Mouse (Mus musculus) heart, embryonic 13.5 days (tissue): ENCODE results near the gene Ldhal6b. TPM values are rescaled to one million over a fixed set of nuclear protein-coding genes. Genes with fewer than 3 reads are reported as not detected.

Source experiments
- ATAC-seq: fragments of 200-750 bp; cut with Nextera tagmentation; 2 replicates; pipeline ENCODE4 v1.8.0; 2017; ENCODE audit warnings: moderate TSS enrichment; ENCODE audit not compliant: insufficient number of reproducible peaks, low FRiP score, low TSS enrichment; ENCODE audit errors: extremely low read depth
- H3K27ac ChIP-seq: fragments of 300-500 bp; sonication (generic); replicated peaks from 2 replicates; pipeline ENCODE4 v1.5.1; 2015; ENCODE audit warnings: moderate library complexity, mild to moderate bottlenecking, inconsistent platforms
- H3K27me3 ChIP-seq: fragments of 300-500 bp; sonication (generic); replicated peaks from 2 replicates; pipeline ENCODE4 v1.6.1; 2015; ENCODE audit warnings: mild to moderate bottlenecking, inconsistent platforms
- H3K36me3 ChIP-seq: fragments of 300-500 bp; sonication (generic); 2 replicates; pipeline ENCODE4 v1.6.1; 2015; ENCODE audit warnings: mild to moderate bottlenecking, inconsistent platforms
- H3K4me1 ChIP-seq: fragments of 300-500 bp; sonication (generic); 2 replicates; pipeline ENCODE4 v1.6.1; 2015; ENCODE audit warnings: inconsistent platforms
- H3K4me2 ChIP-seq: fragments of 300-500 bp; sonication (generic); 2 replicates; pipeline ENCODE4 v1.6.1; 2015; ENCODE audit warnings: inconsistent platforms, mild to moderate bottlenecking, moderate library complexity
- H3K4me3 ChIP-seq: fragments of 300-500 bp; sonication (generic); 2 replicates; pipeline ENCODE4 v1.5.1; 2015; ENCODE audit warnings: moderate library complexity, mild to moderate bottlenecking, inconsistent platforms
- H3K9ac ChIP-seq: fragments of 300-500 bp; sonication (generic); 2 replicates; pipeline ENCODE4 v1.6.1; 2015; ENCODE audit warnings: inconsistent platforms, mild to moderate bottlenecking, moderate library complexity
- H3K9me3 ChIP-seq: fragments of 300-500 bp; sonication (generic); 2 replicates; pipeline ENCODE4 v1.6.1; 2016; ENCODE audit warnings: inconsistent platforms
- WGBS: fragments of 180-500 bp; shearing (Covaris S2); methylation state at CpG from one replicate; pipeline ENCODE4 v1.1.7; 2015; ENCODE audit warnings: mixed read lengths; 5-methylcytosine and 5-hydroxymethylcytosine counted together
- polyA plus RNA-seq: library from polyadenylated mRNA; unstranded; fragments of >200 nt; fragmentation: Nextera tagmentation; extraction: Ambion mirVana; gene quantifications from 2 replicates; pipeline ENCODE4 v1.2.1, GENCODE M21; 2015

The Ldhal6b gene
- polyA plus RNA-seq, 1 experiment from 2014 or later = not detected

DNA sequence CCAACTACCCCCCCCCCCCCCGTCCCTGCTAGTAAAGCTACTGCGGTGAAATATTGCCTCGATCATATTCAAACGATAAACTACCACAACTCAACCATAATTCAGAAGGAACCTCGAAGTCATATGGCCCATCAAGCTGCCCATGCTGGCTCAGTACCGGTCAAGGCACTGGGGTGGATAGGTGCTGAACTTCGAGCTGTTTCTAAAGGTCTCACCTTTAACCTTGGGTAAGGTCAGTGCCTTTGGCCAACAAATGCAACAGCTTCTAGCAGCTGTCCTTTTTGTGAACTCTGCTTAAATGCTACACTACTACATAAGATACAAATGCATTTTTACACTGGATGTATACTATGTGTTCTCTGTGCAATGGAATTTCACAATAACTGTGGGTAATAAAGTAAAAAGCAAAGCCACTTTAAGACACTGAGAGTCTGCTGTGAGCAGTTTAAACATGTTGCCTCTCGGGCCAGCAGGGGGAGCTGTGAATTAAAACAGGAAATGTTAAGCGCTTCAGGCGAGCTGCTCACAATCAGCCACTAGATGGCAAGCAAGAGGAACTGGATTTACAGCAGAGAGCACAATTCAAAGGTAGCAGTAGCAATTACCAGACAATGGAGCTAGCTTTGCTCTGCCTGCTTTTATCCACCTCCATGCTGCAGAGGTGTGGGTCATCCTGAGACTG is 10.7 kb upstream of the Ldhal6b start:
- Histone ChIP-seq H3K36me3 (peaks cover 50% of the 10 kb centered on the region), H3K4me2 (no peak overlapping the region), H3K4me1 (peaks cover 20% of the 10 kb centered on the region), H3K27ac (no peak overlapping the region), H3K27me3 (no peaks in the 10 kb centered on the region), H3K4me3 (no peak overlapping the region), H3K9me3 (no peaks in the 10 kb centered on the region), H3K9ac (no peak overlapping the region)
- WGBS = 51% methylated on average over 10 of the region's 10 CpGs
- 0 out of 2 replicates have a peak, but pooled peaks have one; percentile 54 for ATAC-seq

DNA sequence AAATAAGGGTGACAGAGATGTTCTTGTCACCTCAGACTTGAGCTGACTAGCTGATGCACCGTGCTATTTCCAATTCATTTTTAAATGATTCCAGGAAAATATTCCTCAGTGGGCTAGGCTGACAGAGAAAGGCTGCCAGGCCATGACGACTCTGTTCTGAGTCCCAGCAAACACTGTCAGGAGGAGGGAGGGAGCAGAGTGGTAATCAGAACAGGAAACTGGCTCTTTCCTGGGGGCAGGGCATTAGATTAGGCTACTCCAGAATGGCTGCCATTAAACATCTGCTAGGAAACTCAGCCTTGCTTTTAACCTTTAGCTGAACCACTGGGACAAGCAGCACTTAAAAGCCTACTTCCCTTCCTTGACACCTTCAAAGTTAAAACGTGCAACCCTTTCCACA is 6.6 kb upstream of the Ldhal6b start:
- H3K4me3 ChIP-seq = no peak overlapping the region
- H3K4me2 ChIP-seq = no peak overlapping the region
- H3K9me3 ChIP-seq = no peaks in the 10 kb centered on the region
- WGBS = 28% methylated on average over 3 of the region's 3 CpGs
- ATAC-seq = no peak
- peaks cover 43% of the 10 kb centered on the region for H3K4me1 ChIP-seq
- peaks cover 30% of the 10 kb centered on the region for H3K36me3 ChIP-seq
- peak overlapping the region; percentile 3; the same call in 1 of the 2 replicates for H3K9ac ChIP-seq
- no peaks in the 10 kb centered on the region for H3K27me3 ChIP-seq
- H3K27ac ChIP-seq = peak overlapping the region; percentile 10

DNA sequence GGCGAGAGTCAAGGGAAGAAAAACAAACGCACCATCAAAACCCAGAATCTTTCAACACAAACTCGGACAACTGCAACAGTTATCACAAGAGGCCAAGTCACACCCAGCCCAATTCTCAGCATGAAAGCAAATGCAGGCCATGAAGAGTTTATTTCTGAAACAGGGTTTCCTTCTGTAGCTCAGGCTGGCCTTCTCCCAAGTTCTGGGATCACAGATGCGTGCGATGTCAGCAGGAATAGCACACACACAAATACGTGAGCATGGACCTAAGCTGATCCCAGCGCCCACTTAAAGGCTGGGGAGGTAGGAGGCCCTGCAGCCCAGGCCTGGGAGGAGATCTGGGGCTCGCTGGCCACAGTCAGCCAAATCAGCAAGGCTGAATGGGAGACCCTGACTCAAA is 5.6 kb upstream of the Ldhal6b start:
- Histone ChIP-seq H3K27ac (0 out of 2 replicates have a peak overlapping the region, but pooled peaks have one; percentile 3), H3K9me3 (no peaks in the 10 kb centered on the region), H3K4me3 (no peak overlapping the region), H3K36me3 (peaks cover 33% of the 10 kb centered on the region), H3K27me3 (no peaks in the 10 kb centered on the region), H3K4me2 (no peak overlapping the region), H3K4me1 (peaks cover 50% of the 10 kb centered on the region), H3K9ac (no peak overlapping the region; the same call in 1 of the 2 replicates)
- ATAC-seq = no peak
- WGBS = 69% methylated on average over 8 of the region's 8 CpGs

DNA sequence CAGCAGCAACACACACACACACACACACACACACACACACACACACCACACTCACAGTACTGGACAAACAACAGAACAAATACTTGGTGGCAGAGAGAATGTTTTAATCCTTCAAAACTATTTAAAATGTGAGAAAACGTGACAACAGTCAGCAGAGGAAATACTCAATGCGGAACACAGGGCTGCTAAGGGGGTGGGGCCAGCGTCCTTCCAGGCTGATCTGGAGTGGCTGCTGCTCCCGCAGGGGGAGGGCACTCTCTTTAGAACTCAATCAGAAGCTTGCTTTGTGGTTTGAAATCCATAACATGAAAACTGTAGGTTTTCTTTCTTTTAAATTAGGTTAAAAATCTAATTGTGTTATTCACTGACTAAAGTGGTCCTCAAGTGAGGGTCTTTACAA is 3.3 kb upstream of the Ldhal6b start:
- Histone ChIP-seq H3K9ac (no peak overlapping the region), H3K4me3 (no peak overlapping the region), H3K4me1 (peaks cover 50% of the 10 kb centered on the region), H3K36me3 (peaks cover 44% of the 10 kb centered on the region), H3K27me3 (no peaks in the 10 kb centered on the region), H3K9me3 (no peaks in the 10 kb centered on the region), H3K4me2 (no peak overlapping the region), H3K27ac (no peak overlapping the region)
- WGBS = 48% methylated on average over 4 of the region's 4 CpGs
- no peak for ATAC-seq

DNA sequence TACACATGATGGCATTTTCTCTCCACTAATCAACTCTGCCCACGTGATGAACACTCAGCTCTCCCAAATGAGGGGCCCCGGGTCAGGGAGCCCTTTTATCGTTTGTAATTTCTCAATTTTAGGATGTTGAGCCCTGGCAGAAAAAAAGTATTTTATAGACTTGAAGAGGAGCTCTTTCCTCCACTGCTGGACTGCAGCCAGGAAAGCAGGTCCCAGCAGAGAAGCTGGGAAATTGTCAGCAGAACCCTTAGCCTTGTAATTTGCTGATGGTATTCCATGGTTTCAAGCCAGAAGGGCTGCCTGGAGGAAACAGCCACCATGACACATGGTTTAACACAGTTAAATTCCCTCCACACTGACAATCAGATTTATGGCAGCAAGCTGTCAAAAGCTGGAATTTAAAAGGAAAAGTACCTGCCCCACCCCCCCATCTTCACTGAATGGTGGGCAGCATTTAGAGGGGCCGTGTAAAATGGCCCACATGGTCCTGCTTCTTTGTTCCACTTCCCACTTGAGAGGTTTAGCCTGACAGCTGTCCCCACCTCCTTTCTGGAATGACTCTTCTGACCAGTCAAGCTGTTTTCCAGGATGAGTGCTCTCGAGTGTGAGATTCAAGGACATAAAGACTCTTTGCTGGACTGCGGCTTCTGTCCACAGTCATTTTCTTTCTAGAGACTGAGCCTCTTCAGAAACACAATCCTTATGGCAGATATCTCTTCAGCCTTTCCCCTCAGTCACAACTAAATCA is 1.4 kb upstream of the Ldhal6b start:
- Histone ChIP-seq H3K27me3 (no peaks in the 10 kb centered on the region), H3K4me3 (no peak overlapping the region), H3K4me2 (no peak overlapping the region), H3K27ac (no peak overlapping the region), H3K4me1 (peaks cover 37% of the 10 kb centered on the region), H3K9me3 (no peaks in the 10 kb centered on the region), H3K9ac (no peak overlapping the region), H3K36me3 (peaks cover 48% of the 10 kb centered on the region)
- 63% methylated on average over 6 of the region's 6 CpGs for WGBS
- ATAC-seq = no peak

DNA sequence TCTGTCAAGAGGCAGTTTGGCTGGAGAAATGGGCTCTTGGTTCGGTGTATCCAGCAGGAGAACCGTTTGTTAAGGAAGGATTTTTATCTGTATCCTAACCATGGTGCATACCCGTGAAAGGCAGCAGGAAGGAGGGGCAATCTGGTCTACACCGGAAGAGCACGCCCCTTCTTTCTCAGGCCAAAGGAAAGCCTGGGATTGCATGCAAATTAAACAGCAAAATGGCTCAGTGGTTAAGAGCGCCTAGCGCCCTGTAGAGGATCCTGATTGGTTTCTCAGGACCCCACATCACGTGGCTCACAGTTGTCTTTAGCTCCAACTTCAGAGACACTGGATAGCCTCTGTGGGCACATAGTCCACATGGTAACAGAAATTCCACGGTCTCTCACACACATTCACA is 489 bp upstream of the Ldhal6b start:
- WGBS = 78% methylated on average over 9 of the region's 9 CpGs
- peaks cover 48% of the 10 kb centered on the region for H3K36me3 ChIP-seq
- ATAC-seq = no peak
- no peak overlapping the region for H3K4me2 ChIP-seq
- no peaks in the 10 kb centered on the region for H3K9me3 ChIP-seq
- peaks cover 28% of the 10 kb centered on the region for H3K4me1 ChIP-seq
- H3K9ac ChIP-seq = no peak overlapping the region
- no peaks in the 10 kb centered on the region for H3K27me3 ChIP-seq
- no peak overlapping the region for H3K4me3 ChIP-seq
- no peak overlapping the region for H3K27ac ChIP-seq

DNA sequence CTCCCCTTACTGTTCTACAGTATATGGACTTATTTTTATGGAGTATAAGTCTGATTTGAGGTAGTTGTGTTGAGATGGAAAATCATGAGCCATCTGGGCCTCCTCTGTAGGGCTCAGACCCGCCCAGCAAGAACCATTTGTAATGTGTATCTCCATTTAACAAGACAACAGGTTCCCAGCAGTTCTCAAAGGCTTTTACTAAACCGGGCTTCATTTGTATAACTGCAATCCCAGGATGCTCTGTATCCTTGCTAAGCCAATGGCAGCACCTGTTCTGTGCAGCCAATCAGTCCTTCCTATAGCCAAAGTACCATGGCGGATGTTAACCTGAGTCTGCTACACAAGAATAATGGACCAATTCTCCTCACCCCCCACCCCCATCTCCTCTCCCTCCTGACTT is 2.0 kb downstream of the Ldhal6b start:
- Histone ChIP-seq H3K4me2 (no peak overlapping the region), H3K4me3 (no peak overlapping the region), H3K27ac (no peak overlapping the region), H3K27me3 (no peaks in the 10 kb centered on the region), H3K9me3 (no peaks in the 10 kb centered on the region), H3K36me3 (peaks cover 52% of the 10 kb centered on the region), H3K4me1 (peaks cover 8% of the 10 kb centered on the region), H3K9ac (no peak overlapping the region)
- WGBS = 88% methylated on average over 3 of the region's 3 CpGs
- ATAC-seq = no peak

DNA sequence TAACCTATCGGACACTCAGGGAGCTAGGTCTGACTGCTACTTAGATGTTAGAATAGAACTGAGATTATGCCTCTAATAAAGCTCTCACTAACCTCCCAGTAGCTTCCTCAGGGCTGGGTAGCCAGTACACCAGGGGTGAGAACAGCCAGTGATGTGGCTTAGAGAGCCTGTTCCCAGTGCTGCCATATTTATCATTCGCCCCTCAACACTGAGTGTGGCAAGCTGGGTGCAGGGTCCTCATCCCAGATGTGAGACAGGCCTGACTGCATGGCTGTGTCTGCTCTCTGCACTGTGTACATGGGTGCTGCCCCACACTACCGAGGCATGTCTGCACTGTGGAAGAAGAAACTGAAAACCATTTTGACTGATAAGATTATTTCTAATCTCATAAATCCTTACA is 4.5 kb downstream of the Ldhal6b start:
- Histone ChIP-seq H3K4me3 (no peak overlapping the region), H3K9me3 (no peaks in the 10 kb centered on the region), H3K4me2 (no peak overlapping the region), H3K27ac (no peak overlapping the region), H3K36me3 (peaks cover 52% of the 10 kb centered on the region), H3K4me1 (no peaks in the 10 kb centered on the region), H3K27me3 (no peaks in the 10 kb centered on the region), H3K9ac (no peak overlapping the region)
- ATAC-seq = no peak
- WGBS = 81% methylated on average over 3 of the region's 3 CpGs

DNA sequence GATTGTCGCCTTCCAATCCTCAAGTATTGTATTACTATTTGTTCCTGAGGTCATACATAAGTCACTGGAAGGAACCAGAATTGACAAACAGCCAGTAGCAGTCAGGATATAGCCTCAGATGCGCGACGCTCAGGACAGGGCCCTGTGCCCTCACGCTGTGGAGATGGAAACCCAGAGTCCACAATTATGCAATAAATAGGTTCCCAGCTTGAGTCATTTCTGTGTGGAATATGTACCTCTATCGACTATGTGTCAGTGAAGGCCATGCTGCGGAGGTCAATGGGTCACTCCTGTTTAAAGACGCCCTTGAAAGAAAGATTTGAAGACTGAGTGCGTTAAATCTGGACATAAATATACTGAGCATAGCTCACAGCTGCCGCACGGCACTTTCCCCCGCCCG is 5.2 kb downstream of the Ldhal6b start:
- Histone ChIP-seq H3K9me3 (no peaks in the 10 kb centered on the region), H3K27me3 (no peaks in the 10 kb centered on the region), H3K4me3 (no peak overlapping the region), H3K36me3 (peaks cover 45% of the 10 kb centered on the region), H3K27ac (no peak overlapping the region), H3K4me1 (no peaks in the 10 kb centered on the region), H3K4me2 (no peak overlapping the region), H3K9ac (no peak overlapping the region)
- WGBS = 82% methylated on average over 13 of the region's 13 CpGs
- no peak for ATAC-seq

DNA sequence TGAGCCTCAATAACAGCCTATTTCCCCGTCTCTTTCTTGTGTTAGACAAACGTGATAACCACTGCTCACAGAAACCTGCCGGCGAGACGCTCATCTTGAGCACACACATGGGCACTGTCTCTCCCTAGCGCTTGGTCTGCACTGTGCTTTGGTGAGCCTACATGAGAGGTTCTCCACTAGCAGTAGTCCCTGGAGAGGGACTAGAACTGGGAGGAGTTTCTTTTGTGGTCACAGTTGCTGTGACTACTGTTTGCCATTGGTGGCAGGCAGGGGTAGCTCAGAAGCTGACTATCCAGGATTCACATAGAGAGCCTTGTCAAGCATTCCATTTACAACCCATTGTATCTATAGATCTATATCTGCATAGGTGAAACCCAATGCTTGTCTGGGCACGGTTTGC is 5.8 kb downstream of the Ldhal6b start:
- peaks cover 39% of the 10 kb centered on the region for H3K36me3 ChIP-seq
- 85% methylated on average over 7 of the region's 7 CpGs for WGBS

DNA sequence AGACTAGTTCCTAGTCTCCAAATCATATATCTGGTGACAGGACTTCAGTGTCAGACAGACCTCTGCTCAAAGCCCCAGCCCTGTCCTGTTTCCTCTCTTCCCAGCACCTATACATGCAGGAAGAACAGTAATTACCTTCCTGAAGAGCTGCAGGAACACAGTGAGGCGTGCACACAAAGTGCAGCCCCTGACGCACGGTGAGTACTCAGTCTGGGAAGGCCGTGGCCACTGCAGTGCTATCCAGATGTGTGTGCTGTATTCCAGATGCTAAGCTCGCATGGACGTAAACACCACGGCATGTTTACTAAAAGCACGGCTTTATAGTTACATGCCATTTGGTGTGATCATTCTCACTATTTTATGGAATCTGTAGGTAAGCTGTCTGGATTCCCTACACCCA is 6.3 kb downstream of the Ldhal6b start:
- Histone ChIP-seq H3K4me1 (peaks cover 4% of the 10 kb centered on the region; the same call in 1 of the 2 replicates), H3K9ac (no peak overlapping the region), H3K27me3 (0 out of 2 replicates have a peak, but pooled peaks cover 8% of the 10 kb centered on the region), H3K27ac (no peak overlapping the region), H3K4me2 (no peak overlapping the region), H3K36me3 (peaks cover 34% of the 10 kb centered on the region), H3K9me3 (no peaks in the 10 kb centered on the region), H3K4me3 (no peak overlapping the region)
- 89% methylated on average over 8 of the region's 8 CpGs for WGBS
- ATAC-seq = no peak

More for the DNA sequence above, 5.8 kb downstream of the Ldhal6b start:
- Histone ChIP-seq H3K4me1 (no peaks in the 10 kb centered on the region), H3K4me2 (no peak overlapping the region), H3K9me3 (no peaks in the 10 kb centered on the region), H3K27me3 (0 out of 2 replicates have a peak, but pooled peaks cover 3% of the 10 kb centered on the region), H3K9ac (no peak overlapping the region), H3K27ac (no peak overlapping the region), H3K4me3 (no peak overlapping the region)
- ATAC-seq = no peak
